Mouse (Mus musculus): ENCODE results near the gene Mdh2.

Mdh2 gene

DNA sequence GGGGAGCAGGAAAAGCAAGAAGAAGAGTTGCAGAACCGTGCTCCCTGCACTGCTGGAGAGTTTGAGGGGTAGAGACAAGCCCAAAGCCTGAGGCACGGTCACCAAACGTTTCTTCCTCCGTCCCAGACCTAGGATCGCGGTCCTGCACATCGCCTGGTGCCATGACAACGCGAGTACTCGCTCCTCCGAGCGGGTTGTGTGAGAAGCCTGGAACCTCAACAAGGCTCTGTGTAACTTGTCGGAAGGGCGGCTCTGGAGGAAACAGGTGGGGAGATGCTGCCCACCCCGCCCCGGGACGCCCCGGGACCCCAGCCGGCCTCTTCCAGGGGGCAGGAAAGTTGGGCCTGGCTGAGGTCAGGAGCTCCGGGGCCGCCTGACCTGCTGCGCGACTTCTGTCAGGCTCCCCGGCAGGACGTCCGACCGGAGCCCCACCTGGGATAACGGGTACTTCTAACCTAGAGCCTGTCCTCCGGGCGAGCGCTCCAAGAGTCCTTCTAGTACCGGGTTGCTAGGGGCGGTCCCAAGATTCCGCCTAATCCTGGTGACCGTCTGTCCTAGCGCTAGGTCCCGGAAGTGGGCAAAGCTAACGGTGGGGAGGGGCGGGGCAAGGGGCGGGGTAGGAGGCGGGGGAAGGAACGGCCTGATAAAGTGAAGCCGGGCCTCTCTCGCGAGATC, 347 bp upstream of the Mdh2 start, which contains the start of gene Styxl1:
Styxl1 (minus strand) TSS at position 590 of the 675 bp plus-strand sequence.
- no peak for DNase-seq (ENCODE audit: low spot score)

DNA sequence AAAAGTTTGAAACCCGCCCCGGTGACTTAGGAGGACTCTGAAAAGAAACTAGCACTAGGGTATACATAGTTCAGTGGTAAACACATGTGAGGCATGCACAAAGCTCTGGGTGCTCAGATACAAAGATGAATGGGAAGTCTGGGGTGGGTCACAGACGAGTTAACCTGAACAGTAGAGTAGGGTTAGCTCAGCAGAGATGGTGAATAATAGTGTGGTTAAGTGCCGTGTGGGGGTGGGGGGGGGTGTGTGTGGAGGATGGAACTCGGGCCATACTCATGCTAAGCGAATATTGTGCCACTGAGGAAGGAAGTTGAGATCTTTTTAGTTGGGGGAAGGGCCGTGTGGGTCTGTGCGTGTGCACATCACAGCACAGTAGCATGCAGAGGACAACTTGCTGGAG, 2.1 kb downstream of the Mdh2 start:
- no peak for DNase-seq (ENCODE audit: low spot score)

DNA sequence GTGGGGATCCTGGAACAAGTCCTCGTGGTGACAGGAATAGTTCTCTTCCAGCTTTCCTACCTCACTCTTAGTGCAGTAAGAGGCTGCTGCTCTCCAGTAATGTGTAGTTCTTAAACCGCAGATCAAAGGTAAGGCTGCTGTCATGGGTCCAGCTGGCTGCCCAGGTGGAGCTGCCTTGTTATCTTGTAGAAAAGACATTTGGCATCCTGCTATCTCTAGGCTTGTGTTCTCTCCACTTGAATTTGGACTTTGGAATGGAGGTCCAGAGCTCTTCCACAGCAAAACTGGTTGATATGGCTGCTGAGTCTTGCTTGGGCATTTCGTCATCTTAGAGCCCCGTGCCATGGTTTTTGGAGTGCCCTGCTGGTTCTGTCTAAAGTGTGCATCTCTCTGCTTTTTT, 4.6 kb downstream of the Mdh2 start:
- DNase-seq (ENCODE audit: low spot score) = peak; percentile 67

DNA sequence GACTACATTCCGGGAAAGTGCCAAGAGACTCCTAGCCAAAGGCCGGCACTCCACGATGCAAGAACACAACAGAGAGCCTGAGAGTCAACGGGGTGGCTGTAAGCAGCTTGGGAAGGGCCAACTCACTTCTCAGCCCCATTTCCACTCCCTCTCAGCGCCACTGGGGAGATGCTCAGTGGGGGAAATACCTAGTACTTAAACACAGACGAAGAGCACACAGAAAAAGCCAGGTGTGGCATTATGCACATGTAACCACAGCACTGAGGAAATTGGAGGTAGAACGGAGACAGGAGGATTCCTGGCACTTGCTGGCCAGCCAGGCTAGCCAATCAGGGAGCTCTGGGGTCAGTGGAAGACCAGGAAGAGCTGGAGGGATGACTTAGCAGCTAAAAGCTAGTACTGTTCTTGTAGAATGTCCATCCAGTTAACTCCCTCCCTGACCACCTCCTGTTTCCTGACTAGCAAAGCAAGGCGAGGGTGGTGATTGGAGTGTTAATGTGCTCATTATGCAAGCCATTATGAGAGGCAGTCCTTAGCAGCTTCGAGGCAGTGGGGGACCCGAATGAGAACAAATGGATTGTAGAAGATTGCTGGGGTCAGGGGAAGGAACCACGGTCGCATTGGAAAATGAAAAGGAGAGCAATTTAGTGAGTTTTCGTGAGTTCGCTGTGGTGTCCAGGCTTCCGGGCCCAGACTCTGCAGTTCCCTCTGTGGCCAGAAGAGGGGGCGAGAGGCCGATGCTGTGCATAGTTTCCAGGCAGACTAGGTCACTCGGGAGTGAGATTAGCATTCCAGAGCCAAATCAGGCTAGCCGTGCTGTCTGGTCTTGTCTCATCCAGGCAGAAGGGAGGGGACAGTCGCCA, 15.9 kb downstream of the Mdh2 start:
- DNase-seq (ENCODE audit: low spot score) = peak; percentile 83

DNA sequence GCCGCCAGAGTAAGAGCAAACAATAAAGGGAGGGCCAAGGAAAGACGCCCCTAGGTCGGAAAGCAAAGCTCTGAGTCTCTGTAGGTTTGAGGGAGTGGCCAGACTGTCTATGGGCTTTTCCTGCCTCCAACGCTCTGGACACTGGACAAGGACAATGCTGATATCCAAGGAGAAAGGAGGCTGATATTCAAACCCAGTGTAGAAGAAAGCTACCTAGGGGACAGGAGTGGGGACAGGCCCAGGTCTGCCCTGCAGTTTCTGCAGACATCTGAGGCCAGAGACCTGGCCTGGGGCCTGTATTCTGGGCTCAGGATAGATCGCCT, 16.5 kb downstream of the Mdh2 start:
- no peak for DNase-seq (ENCODE audit: low spot score)

- no peak for DNase-seq (ENCODE audit: low spot score)
Observed at GRCm38 (mm10) chr5:135799746-135800145, 21.5 kb downstream of the Mdh2 start.

DNA sequence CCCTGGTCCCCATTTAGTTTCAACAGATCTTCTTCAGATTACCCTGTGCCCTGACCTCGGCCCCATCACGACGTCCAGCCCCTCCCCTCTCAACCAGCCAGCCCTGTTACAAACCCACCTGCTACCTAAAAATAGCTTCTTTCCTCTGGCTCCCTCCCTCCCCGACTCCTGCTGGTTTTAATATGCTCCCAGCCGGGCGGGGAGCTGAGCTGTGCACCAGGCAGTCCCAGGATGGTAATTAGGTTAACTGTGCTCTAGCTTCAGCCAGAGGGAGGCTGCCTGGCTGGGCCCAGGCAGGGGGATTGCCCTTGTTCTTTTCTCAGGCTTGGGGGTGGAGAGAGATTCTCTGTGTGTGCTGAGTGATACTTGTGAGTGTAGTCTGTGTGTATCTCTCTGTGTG, 22.6 kb downstream of the Mdh2 start:
- DNase-seq (ENCODE audit: low spot score) = no peak

DNA sequence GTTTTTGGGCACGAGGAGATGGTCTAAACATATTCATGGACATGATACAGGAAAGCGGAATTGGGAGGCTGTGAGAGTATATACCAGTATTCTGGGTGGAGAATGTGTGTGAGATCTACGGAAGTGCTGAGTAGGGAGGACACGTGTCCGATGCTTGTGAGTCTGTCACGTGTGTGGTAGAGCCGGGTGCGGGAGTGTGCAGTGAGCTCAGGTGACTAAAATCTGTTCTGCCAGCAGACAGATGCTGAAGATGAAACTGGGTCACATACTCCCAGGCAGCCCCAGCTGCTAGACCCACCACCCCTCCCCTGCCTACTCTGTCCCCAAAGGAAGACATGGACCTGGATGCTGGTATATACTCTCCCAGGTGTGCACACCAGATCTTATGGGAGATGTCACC, 24.4 kb downstream of the Mdh2 start:
- no peak for DNase-seq (ENCODE audit: low spot score)

DNA sequence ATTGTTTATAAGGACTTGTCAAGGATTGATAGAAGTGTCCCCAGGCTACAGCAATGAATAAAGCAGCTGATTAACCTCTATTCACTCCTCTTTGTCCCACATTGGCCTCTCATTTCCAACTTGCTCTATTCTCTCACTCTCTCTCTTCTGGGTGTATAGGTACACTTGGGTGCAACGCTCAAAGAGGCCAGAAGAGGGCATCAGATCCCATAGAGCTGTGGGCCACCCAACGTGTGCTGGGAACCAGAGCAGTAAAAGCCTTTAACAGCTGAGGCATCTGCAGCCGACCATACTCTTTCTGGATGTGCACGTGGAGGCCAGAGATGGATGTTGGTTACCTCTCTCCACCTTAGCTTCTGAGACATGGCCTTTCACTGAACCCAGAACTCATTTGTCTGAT, 24.9 kb downstream of the Mdh2 start:
- no peak for DNase-seq (ENCODE audit: low spot score)

DNA sequence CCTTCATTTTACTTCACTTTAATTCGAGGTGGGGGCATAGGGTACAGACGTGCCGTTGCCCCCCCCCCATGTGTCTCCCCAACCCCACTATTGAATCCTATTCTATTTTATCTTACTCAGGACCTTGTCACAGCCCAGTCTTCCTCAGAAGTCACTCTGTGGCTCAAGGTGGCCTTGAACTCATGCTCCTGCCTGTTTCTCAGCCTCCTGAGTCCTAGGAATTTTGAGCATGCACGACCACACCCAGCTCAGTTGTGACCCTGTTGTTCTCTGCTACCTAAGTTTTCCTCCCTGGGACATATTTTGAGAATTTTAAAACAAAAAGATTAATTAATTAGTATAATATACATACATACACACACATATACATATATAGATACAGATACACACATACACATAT, 25.4 kb downstream of the Mdh2 start:
- no peak for DNase-seq (ENCODE audit: low spot score)

DNA sequence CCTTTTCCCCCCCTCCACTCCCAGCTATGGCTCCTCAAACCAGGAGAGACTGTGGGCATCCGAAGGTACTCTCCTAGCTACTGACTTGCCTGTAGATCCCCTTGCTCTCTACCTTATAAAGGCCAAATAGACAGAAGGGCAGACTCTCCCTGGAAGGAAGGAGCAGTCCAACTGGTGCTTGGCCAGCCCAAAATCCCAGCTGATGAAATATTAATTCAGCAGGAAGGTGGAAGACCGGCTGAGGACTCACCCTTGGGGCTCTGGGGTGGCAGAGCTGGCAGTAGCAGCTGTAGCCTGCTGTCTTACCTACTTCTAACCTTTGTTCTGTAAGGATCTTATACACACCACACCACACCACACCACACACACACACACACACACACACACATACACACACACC, 26.5 kb downstream of the Mdh2 start:
- no peak for DNase-seq (ENCODE audit: low spot score)

DNA sequence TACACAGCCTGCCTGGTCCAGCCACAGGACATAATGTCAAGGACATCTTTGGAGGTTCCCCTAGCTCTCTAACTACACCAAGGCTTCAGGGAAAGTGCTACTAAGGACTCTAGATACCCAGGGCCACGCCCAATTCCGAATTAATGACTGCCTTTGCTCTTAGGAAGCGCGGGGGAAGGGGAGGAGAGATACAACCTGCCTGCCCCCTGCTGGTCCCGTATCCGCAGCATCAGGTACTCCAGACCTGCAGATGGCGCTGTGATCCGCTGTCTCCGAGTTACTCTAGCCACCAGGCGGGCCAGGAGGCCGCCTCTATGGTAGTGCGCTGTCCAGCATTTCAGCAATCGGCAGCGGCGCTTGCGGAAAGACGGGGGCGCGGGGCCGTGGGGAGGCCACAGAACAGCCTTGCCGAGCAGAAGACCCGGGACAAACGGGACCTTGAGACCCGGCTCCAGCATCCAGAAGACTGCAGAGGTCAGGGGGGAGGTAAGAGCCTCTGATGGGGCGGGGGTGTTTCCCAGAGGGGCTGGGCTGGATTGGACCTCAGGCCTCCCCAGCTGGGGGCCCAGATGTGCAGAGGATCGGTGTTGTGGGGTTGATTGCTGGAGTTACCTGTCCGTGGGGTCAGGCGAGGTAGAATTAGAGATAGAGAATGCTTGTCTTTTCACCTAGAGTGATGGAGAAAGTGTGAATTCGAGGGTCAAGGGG, 28.4 kb downstream of the Mdh2 start, which contains the start of gene Srrm3:
Srrm3 (plus strand) TSS at position 336 of the 708 bp plus-strand sequence.
- DNase-seq (ENCODE audit: low spot score) = peak; percentile 74

DNA sequence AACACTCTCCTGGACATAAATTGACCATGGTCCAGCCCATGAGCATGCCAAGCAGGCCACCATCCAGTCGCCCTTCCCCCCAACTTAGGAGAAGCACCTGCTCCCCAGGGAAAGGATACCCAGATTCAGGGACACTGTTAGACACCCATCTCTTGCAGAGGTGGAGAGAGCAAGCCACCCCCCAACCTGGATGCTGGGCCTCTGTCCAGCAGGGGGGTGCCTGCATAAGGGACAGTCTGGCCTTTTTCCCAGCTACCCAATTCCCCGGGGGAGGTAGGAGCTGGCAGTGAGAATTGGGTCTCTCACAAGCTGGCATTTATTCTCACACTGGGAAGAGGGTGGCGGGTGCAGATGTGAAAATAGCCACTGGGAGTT, 29.0 kb downstream of the Mdh2 start:
- DNase-seq (ENCODE audit: low spot score) = no peak

- no peak for DNase-seq (ENCODE audit: low spot score)
Observed at GRCm38 (mm10) chr5:135812991-135813390, 34.7 kb downstream of the Mdh2 start.

GRCm38 (mm10) chr5:135818491-135818890, 40.2 kb downstream of the Mdh2 start:
- no peak for DNase-seq (ENCODE audit: low spot score)

DNA sequence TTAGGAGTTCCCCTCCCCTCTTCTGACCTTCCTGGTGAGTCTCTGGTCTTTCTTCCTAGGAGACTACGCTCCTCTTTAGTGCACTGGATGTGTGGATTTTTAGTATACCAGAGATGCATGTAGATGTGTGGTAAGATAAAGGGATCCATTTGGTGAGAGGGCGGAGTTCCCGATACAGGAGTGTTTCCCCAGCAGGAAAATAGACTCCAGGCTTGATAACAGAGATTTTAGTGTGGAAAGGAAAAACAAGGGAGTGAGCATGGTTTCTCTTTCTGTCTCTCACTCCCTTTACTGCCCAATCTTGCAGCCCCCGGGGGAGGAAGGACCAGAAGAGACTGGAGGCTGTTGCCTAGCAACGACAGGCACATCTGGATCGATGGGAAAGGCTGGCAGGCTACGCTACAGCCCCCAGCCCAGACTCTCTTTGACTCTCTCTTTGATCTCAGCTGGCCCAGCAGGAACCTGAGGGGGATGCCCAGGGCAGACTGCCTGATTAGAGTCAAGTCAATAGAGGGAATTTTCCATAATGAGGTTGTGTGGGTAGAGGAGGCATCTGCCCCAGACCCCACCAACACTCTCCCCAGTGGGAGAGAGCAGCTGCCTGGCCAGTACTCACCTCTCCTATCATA, 44.1 kb downstream of the Mdh2 start:
- DNase-seq (ENCODE audit: low spot score) = no peak

DNA sequence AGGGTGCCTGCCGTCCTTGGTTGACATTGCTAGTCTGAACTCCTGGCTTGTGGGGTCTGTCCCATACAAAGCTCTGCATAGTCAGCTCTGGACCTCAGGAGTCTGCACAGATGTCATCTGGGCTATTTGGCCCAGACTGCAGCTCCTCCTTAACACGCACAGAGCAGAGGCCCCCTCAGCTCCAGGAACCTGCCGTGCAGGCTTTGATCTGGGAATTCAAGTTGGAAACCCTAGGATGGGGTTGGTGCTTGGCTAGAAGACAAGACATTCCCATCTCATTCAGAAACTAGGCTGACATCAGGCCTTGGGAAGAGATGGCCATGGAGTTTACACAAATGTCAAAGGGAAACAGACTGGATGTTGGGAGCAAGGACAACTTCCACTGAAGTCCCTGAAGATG, 46.2 kb downstream of the Mdh2 start:
- no peak for DNase-seq (ENCODE audit: low spot score)

- no peak for DNase-seq (ENCODE audit: low spot score)
Observed at GRCm38 (mm10) chr5:135826225-135826624, 47.9 kb downstream of the Mdh2 start.

- DNase-seq (ENCODE audit: low spot score) = no peak
Observed at GRCm38 (mm10) chr5:135829381-135829780, 51.1 kb downstream of the Mdh2 start.

- no peak for DNase-seq (ENCODE audit: low spot score)
Observed at GRCm38 (mm10) chr5:135832729-135833128, 54.4 kb downstream of the Mdh2 start.

GRCm38 (mm10) chr5:135834769-135835491, 56.6 kb downstream of the Mdh2 start:
- peak; percentile 86 for DNase-seq (ENCODE audit: low spot score)

DNA sequence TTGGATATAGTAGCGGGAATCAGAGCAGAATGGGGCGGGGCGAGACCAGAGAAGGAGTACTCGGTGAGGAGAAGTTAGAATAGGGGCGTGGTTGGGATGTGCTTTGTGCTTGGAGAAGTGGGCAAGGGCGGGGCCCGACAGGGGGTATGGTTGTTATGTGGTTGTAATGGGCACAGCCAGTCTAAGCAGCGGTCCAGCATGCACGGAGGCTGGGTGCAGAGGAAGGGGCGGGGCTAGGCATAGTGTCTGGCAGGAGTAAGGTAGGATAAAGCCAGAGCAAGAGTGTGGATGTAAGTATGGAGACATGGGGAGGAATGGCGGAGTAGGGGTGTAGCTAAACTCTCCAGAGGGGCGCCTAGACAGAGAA, 57.2 kb downstream of the Mdh2 start:
- DNase-seq (ENCODE audit: low spot score) = no peak

Measured in yolk sac, embryonic 10.5 days (tissue).